Mouse (Mus musculus): ENCODE measurements around the gene Oxct2a.
"Not testable (repeated sequence)": the region's sequence is repeated elsewhere in the genome, so short reads cannot be mapped to it uniquely, and the experiment has no call there.

Gene Oxct2a

GRCm38 (mm10) chr4:123313010-123313409 lies 10.4 kb downstream of the Oxct2a start:
- no peak for DNase-seq (ENCODE audit: low spot score in 2 of 2)

- DNase-seq (ENCODE audit: low spot score in 2 of 2) = no peak
Measured at GRCm38 (mm10) chr4:123311845-123312244, 11.6 kb downstream of the Oxct2a start.

DNA sequence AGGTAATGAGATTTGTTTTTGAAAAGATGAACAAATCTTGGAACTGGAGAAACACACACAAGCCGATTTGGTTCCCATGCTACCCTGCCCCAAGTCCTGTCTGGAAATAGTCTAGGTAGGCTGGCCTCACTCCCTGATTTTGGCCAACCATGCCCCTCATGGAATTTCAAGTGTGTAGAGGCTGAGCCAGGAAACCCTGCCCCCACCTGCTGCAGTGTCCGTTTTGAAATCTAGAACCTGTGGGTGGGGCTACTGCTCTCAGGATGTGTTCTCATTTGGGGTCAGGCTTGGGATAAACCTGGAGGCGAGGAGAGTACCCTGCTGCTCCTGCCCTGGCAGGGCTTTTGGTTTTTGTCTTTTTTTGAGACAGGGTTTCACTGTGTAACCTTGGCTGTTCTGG lies 15.1 kb downstream of the Oxct2a start:
- no peak for DNase-seq (ENCODE audit: low spot score in 2 of 2)

DNA sequence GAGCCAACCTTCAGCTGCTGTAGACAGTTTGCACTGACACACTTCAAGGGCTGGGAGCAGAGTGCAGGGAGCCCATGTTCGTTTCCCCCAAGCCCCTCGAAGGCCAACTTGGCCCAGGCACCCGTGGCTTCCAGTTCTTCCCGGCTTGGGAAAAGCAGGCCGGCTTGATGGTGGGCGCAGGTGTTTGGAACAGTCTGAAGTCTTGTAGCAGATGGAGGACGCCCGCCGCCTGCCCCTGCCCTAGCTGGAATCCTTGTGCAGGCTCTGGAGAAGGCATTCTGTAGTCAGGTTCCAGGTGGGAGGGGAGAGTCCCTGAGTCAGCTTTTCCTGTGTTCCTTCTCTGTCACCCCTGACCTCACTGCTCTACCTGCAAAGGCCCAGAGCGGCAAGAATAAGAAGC lies 16.4 kb downstream of the Oxct2a start:
- no peak for DNase-seq (ENCODE audit: low spot score in 2 of 2)

GRCm38 (mm10) chr4:123305789-123306188 lies 17.6 kb downstream of the Oxct2a start:
- DNase-seq (ENCODE audit: low spot score in 2 of 2) = no peak

DNA sequence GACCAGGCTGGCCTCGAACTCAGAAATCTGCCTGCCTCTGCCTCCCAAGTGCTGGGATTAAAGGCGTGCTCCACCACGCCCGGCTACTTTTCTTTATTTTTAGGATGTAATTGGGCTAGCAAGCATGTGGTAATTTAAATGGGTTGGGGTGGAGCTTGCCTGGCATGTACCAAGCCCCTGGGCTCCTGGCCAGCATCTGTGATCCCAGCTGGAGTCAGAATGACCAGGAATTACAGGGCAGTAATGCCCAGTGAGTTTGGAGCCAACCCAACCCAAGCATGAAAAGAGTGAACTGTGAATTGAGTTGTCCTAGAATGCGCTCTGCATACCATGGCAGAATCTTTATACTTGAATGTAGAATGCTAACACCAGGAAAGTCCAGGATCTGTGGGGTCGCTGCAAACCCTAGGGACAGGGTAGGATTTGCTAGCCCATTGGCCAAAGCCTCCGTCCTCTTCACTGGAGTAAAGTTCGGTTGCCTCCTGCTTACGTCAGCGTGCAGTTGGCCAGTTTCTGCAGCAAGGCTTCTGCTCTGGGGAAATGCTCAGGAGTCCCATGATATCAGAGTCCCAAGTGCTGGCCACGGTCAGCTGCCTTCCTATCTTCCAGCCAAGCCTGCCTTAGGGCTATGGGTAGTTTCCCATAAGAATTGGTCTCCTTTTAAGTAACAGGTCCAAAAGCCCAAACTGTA lies 24.3 kb downstream of the Oxct2a start:
- DNase-seq (ENCODE audit: low spot score in 2 of 2) = no peak

DNA sequence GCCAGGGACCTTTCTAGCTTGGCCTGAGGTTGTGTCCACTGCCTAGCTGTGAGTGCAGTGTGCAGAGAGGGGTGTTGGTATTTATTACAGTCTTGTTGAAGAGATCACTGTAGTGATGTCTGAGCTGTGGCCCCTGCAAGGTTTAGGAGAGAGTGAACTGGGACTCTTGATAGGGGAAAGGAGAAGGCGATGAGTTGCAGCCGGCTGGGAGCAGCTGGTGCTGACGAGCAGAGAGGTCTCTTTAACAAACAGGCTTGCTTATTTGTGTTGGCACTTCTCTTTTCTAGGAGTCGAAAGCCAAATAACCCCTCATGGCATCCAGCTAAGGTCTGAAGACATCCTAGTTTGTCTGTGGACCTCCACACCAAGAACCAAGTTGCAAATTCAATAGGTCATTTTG lies 25.2 kb downstream of the Oxct2a start:
- no peak for DNase-seq (ENCODE audit: low spot score in 2 of 2)

DNA sequence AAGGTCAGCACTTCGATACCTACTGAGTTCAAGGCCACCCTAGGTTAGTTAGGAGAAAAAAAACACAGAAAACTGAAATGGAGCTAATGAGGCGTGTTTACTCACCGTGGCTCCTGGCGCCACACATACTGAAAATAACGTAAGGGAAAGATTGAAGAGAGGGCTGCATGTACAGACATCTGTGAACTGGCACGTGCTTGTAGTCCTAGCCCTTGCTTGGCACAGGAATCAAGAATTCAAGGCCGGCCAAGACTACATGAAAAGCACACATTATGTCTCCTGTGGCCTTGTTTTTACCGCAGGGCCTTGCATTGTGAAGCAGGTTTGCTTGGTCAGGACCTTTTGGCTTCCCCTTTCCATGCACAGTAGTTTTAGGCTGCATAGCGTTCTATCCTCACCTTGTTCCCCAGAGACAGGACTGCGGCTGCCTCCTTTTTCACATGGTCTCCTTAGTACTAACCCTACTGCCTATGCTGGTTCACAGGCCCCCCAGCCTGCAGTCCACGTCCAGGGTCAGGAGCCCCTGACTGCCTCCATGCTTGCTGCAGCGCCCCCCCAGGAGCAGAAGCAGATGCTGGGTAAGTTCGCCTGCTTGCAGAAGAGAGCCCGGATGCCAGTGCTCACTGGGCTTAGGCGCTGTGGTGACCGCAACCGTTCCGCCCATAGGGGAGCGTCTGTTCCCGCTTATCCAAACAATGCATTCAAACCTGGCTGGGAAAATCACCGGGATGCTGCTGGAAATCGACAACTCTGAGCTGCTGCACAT lies 26.1 kb downstream of the Oxct2a start:
- no peak for DNase-seq (ENCODE audit: low spot score in 2 of 2)

DNA sequence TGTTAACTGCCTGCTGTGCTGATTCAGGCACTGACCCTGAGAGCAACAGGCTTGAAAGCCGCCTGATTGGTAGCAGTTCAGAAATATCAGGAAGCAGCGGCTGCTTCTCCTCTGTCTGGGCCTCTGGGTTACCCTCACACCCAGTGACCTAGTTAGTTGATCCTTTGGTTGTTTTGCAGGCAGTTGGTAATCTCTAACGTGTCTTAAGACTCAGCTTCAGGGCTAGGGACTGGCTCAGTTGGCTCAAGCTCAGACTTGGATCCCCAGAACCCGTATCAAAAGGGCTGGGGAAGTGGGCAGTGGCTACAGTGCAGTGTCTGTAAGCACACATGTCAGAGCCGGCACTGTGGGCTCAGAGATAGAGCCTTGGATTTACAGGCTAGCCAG lies 27.3 kb downstream of the Oxct2a start:
- DNase-seq (ENCODE audit: low spot score in 2 of 2) = no peak

GRCm38 (mm10) chr4:123295516-123296147 lies 27.8 kb downstream of the Oxct2a start:
- DNase-seq (ENCODE audit: low spot score in 2 of 2) = no peak

GRCm38 (mm10) chr4:123295026-123295425 lies 28.4 kb downstream of the Oxct2a start:
- DNase-seq (ENCODE audit: low spot score in 2 of 2) = not testable (repeated sequence)

DNA sequence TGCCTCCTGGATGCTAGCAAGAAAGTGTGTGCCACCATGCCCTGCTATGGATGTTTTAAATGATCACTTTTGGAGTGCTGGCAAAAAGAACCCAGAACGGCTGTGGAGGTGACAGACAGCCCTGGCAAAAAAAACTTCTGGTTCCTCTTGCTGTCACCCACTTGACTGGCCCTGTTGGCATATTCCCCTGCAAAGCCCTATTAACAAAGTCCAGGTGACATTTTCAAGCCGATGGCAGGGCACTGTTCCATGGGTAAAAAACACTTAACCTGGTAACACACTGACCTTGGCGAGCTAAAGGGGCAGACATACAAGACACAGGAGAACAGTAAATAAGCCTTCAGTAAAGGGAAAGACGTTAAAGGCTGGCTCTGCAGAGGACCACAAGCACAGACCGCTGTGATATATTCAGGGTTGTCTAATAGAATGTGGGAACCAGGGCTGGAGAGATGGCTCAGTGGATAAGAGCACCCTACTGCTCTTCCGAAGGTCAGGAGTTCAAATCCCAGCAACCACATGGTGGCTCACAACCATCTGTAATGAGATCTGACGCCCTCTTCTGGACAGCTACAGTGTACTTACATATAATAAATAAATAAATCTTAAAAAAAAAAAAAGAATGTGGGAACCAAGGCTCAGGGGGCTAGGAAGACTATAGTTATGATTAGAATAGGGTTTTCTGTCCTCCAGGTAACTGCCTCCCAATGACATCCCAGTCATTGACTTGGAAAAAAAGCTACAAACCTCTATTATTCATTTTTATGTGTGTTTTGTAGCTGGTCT lies 29.6 kb downstream of the Oxct2a start:
- DNase-seq (ENCODE audit: low spot score in 2 of 2) = no peak

DNA sequence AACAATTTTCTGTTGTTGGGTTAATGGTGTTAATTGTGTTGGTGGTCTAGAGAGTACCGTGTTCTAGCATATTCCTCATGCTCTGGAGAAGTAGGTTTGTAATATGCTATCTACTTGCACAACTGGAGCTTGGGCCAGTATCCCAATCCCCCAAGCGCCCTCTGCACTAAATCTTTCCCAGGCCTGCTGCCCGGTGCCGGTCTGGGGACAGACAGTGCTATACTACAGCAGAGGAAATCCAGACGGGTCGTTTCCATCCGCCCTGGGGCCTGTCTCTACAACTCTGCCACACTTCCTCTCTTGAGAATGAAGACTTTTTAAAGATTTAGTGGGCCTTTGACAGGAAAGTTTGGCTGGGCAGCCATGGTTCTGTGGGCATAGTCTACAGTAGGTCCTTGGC lies 30.4 kb downstream of the Oxct2a start:
- DNase-seq (ENCODE audit: low spot score in 2 of 2) = no peak

GRCm38 (mm10) chr4:123292390-123292789 lies 31.0 kb downstream of the Oxct2a start:
- DNase-seq (ENCODE audit: low spot score in 2 of 2) = no peak

DNA sequence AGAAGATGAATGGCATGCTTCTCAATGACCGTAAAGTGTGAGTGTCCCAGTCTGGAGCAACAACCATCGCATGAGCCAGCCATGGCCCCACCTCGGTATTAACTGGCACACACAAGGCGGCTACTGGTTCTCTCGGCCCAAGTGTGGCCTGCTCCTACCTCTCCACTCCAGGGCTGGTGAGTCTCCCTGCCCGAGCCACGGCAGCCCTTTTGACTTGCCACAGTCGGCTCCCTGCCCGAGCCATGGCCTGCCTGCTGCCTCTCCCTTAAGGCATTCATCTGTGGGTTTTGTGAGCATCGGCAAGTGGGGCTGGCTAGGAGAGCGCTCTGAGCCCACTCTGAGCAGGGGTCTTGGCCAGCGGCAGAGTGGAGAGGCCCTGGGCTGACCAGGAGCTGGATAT lies 34.4 kb downstream of the Oxct2a start:
- DNase-seq (ENCODE audit: low spot score in 2 of 2) = no peak

DNA sequence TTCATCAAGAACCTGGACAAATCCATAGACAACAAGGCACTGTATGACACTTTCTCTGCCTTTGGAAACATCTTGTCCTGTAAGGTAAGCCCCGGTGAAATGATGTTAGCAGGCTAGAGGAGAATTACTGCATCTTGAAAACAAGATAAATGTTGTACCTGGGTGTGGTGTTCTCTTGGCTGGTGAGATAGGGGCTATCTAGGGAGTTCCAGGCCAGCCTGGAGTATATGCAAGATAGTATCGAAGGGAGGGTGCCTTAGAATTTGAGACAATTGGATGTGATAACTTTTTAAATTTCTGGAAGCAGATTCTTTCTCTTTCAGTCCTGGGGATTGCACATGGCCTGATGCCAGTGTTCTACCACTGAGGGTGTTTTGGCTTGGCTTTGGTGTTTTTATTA lies 36.6 kb downstream of the Oxct2a start:
- no peak for DNase-seq (ENCODE audit: low spot score in 2 of 2)

GRCm38 (mm10) chr4:123284731-123285624 lies 38.5 kb downstream of the Oxct2a start:
- no peak for DNase-seq (ENCODE audit: low spot score in 2 of 2)

DNA sequence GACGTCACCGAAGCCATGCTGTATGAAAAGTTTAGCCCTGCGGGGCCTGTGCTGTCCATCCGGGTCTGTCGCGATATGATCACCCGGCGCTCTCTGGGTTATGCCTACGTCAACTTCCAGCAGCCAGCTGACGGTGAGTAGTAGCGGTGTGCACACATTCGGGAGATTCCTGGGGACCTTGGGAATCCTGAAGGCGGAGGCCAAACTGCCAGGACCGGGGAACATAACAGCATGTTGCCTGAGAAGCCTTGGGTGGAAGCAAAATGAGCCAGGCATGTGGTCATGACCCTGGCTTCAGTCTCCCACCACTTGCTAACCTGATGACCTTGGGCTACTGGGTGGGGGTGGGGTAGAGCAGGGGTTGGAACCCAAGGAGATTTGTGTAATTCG lies 39.8 kb downstream of the Oxct2a start:
- DNase-seq (ENCODE audit: low spot score in 2 of 2) = not testable (repeated sequence)

DNA sequence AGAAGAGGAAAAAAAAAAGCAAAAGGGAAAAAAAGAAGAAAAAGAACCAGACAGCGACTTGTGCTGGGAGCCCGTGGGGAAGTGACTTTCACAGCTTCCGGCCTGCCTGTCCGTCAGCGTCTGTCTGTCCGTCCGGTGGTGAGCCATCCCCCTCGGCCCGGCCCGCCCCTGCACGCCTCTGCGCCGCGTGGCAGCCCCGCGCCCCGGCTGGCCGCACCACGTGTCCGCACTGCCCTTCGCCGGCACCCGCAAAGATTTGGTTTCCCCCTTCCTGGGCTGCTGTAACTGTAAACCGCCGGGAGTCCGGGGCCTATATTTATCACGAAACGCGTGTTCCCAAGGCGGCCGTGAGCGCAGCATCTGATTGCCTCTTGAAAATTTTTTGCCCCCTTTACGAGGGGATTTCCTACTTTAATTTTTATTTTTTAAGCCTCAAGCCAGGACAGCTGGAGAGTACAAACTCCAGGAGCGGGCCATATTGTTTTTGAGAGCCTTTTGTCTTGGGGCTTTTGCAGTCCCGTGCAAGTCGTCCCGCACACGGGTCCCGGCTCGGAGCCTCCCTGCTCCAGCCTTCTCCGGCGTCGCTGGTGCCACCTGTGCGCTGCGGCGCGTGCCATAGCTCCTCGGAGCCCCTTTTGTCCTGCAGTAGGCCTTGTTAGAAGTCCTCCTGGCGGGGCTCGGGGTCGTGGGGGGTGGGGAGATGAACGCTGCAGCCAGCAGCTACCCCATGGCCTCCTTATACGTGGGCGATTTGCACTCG lies 40.3 kb downstream of the Oxct2a start:
- DNase-seq (ENCODE audit: low spot score in 2 of 2) = peak in 1 of 2 experiments; percentile 49

DNA sequence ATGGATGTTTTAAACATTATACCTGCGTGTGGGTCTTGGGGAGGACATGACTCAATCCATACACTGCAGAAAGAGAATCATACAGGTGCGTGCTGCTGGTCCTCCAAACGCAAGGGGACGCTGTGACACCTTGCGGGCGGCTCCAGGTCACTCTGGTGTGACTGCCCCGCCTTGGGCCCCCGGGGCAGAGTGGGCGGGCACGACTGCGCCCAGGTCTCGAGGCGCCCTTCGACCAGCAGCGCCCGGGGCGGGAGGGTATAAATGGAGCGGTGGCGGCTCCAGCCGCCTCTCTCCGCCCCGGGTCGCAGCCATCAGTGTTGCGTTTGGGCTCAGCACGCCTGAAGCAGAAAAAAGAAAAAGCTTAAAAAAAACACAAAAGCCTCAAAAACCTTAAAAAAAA lies 40.9 kb downstream of the Oxct2a start:
- peak; percentile 87 to 90 for DNase-seq (ENCODE audit: low spot score in 2 of 2)

All from urinary bladder, postnatal 4 days (tissue).